Mouse (Mus musculus) kidney, adult 2 months (tissue): ENCODE results near the gene Ifnar1.

Experiments
- CTCF ChIP-seq: fragments of 200-500 bp; conservative IDR thresholded peaks from 2 replicates; pipeline ENCODE4 v1.5.1; 2011; ENCODE audit warnings: low read depth, mild to moderate bottlenecking, control low read depth, low read length, moderate library complexity, mixed read lengths; ENCODE audit not compliant: insufficient read depth, insufficient read length
- POLR2A ChIP-seq: fragments of 200-500 bp; IDR thresholded peaks from one replicate; pipeline ENCODE4 v1.6.1; 2011; ENCODE audit warnings: low read depth, low read length, control low read depth

DNA sequence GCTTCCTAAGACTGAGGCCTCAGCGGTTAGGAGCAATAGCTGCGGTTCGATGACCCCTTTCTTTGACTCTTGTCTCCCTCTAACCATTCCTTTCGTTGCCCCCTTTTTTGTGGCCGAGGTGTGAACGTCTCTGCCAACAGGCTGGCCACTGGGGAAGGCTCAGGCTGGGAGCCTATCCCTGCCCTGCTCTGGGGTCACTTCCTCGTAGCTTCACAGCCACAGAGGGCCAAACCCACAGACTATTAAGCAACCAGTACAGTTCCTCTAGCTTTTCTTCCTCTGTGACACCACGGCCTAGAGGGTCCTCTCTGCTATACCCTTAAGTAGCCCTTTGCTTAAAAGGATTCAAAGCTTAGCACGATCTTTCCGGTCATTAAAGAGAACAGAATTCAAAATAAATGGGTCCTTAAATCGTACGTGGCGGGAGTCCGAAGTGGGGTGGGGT lies 61.4 kb downstream of the Ifnar1 start:
- TF ChIP-seq CTCF = no peak
- no peak for TF ChIP-seq POLR2A
